Mouse (Mus musculus): Measurements from ENCODE around the gene 4931400O07Rik. TPM values are rescaled to one million over a fixed set of nuclear protein-coding genes. Genes with fewer than 3 reads are reported as not detected.

Gene 4931400O07Rik
- total RNA-seq (2021): not detected
- long read RNA-seq, experiment 1: 0 reads
- long read RNA-seq, experiment 2: 0 reads

DNA sequence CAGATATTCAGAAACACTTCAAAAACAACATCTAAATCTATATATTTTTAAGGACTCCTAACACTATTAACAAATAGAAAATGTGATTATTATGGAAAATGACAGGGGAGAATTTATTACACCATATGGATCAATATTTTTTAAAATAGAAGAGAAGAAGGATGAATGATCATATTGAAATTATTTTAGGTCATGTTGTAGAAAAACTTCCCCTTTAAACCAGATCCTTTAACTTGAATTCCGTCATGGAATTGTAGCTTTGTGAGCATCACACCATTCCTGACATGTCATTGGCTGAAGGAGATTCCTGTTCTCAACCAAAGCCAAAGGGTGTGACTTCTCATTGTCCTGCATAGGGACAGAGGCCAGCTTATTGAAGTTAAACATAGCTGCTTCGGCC, at the start of gene 4931400O07Rik:
Gene 4931400O07Rik (plus strand): TSS at position 301 of the 400 bp plus-strand sequence.
- DNase-seq: no peak
- intact Hi-C loops (cut with DNase I; ENCODE audit: low total_unique reads): no loop called here

Other genes starting within 250 kb of the 4931400O07Rik start
- gene 4933402E13Rik, start 184.5 kb upstream of the 4931400O07Rik start, total RNA-seq (2021): not detected

Data from gastrocnemius, postnatal 14 days (tissue).